Mouse (Mus musculus): ENCODE data around the gene Ubap1l. TPM values are rescaled to one million over a fixed set of nuclear protein-coding genes. Genes with fewer than 3 reads are reported as not detected.

Ubap1l gene
- total and polyA plus RNA-seq, 2 experiments from 2014 or later, result 2.2 to 10.1 TPM

GRCm38 (mm10) chr9:65427511-65427910, 66.7 kb downstream of the Ubap1l start:
- 77% methylated on average over 2 of the region's 2 CpGs for WGBS
- DNase-seq (ENCODE audit: low spot score), result no peak
- Histone ChIP-seq H3K27ac (ENCODE audit: low read depth, low read length) (no peak overlapping the region), H3K4me2 (ENCODE audit: low read depth, low read length, poor library complexity, severe bottlenecking) (no peak overlapping the region), H3K4me1 (ENCODE audit: insufficient read depth, low read length) (no peaks in the 10 kb centered on the region), H3K9ac (replicated peaks; ENCODE audit: low read length, poor library complexity, severe bottlenecking) (no peak overlapping the region), H3K4me3 (ENCODE audit: low read depth, low read length) (no peak overlapping the region), H3K27me3 (ENCODE audit: insufficient read depth, low read length) (no peaks in the 10 kb centered on the region), H3K36me3 (ENCODE audit: insufficient read depth, low read length) (no peaks in the 10 kb centered on the region), H3K9me3 (ENCODE audit: low read length) (no peaks in the 10 kb centered on the region)
- TF ChIP-seq CTCF (IDR thresholded peaks at IDR 0.05), result no peak
- no peak for ATAC-seq (ENCODE audit: low FRiP score)

GRCm38 (mm10) chr9:65428003-65428402, 67.2 kb downstream of the Ubap1l start:
- DNase-seq (ENCODE audit: low spot score) (no peak), ATAC-seq (ENCODE audit: low FRiP score) (no peak)
- Histone ChIP-seq H3K4me3 (ENCODE audit: low read depth, low read length) (no peak overlapping the region), H3K36me3 (ENCODE audit: insufficient read depth, low read length) (no peaks in the 10 kb centered on the region), H3K9me3 (ENCODE audit: low read length) (no peaks in the 10 kb centered on the region), H3K9ac (replicated peaks; ENCODE audit: low read length, poor library complexity, severe bottlenecking) (no peak overlapping the region), H3K4me1 (ENCODE audit: insufficient read depth, low read length) (no peaks in the 10 kb centered on the region), H3K27ac (ENCODE audit: low read depth, low read length) (no peak overlapping the region), H3K27me3 (ENCODE audit: insufficient read depth, low read length) (no peaks in the 10 kb centered on the region), H3K4me2 (ENCODE audit: low read depth, low read length, poor library complexity, severe bottlenecking) (no peak overlapping the region)
- no peak for TF ChIP-seq CTCF (IDR thresholded peaks at IDR 0.05)
- WGBS, result 89% methylated on average over 5 of the region's 5 CpGs

Other genes starting within 250 kb of the Ubap1l start
- gene Igdcc3, start 219.9 kb upstream of the Ubap1l start, total RNA-seq (2014; rRNA removed), result 5.3 and 7.7 TPM in 2 replicates
- 6.4 and 6.6 TPM in 2 replicates for gene Igdcc3, start 219.9 kb upstream of the Ubap1l start, polyA plus RNA-seq (2015; fragmentation: Nextera tagmentation; extraction: Ambion mirVana)
- 7.5 and 8.0 TPM in 2 replicates for gene Parp16, start 165.7 kb upstream of the Ubap1l start, total RNA-seq (2014; rRNA removed)
- 7.0 and 7.7 TPM in 2 replicates for gene Parp16, start 165.7 kb upstream of the Ubap1l start, polyA plus RNA-seq (2015; fragmentation: Nextera tagmentation; extraction: Ambion mirVana)
- 0.09 and 0.60 TPM in 2 replicates for gene Cilp, start 95.9 kb upstream of the Ubap1l start, total RNA-seq (2014; rRNA removed)
- gene Cilp, start 95.9 kb upstream of the Ubap1l start, polyA plus RNA-seq (2015; fragmentation: Nextera tagmentation; extraction: Ambion mirVana), result 0.15 TPM in 2 replicates
- gene Clpx, start 66.8 kb upstream of the Ubap1l start, total RNA-seq (2014; rRNA removed), result 20.6 and 30.4 TPM in 2 replicates
- 36.3 and 40.1 TPM in 2 replicates for gene Clpx, start 66.8 kb upstream of the Ubap1l start, polyA plus RNA-seq (2015; fragmentation: Nextera tagmentation; extraction: Ambion mirVana)
- gene Pdcd7, start 14.9 kb upstream of the Ubap1l start, total RNA-seq (2014; rRNA removed), result 16.4 and 23.4 TPM in 2 replicates
- 7.7 and 11.0 TPM in 2 replicates for gene Pdcd7, start 14.9 kb upstream of the Ubap1l start, polyA plus RNA-seq (2015; fragmentation: Nextera tagmentation; extraction: Ambion mirVana)
- gene Kbtbd13, start 30.6 kb downstream of the Ubap1l start, total RNA-seq (2014; rRNA removed), result 1.0 and 2.4 TPM in 2 replicates
- 0.65 and 0.74 TPM in 2 replicates for gene Kbtbd13, start 30.6 kb downstream of the Ubap1l start, polyA plus RNA-seq (2015; fragmentation: Nextera tagmentation; extraction: Ambion mirVana)
- gene Rasl12, start 37.5 kb downstream of the Ubap1l start, total RNA-seq (2014; rRNA removed), result 6.1 and 9.3 TPM in 2 replicates
- 4.3 and 4.8 TPM in 2 replicates for gene Rasl12, start 37.5 kb downstream of the Ubap1l start, polyA plus RNA-seq (2015; fragmentation: Nextera tagmentation; extraction: Ambion mirVana)
- gene Slc51b, start 61.9 kb downstream of the Ubap1l start, total RNA-seq (2014; rRNA removed), result not detected in 2 replicates
- gene Slc51b, start 61.9 kb downstream of the Ubap1l start, polyA plus RNA-seq (2015; fragmentation: Nextera tagmentation; extraction: Ambion mirVana), result not detected in 2 replicates
- gene Mtfmt, start 74.7 kb downstream of the Ubap1l start, total RNA-seq (2014; rRNA removed), result 19.7 and 21.0 TPM in 2 replicates
- 18.5 and 18.9 TPM in 2 replicates for gene Mtfmt, start 74.7 kb downstream of the Ubap1l start, polyA plus RNA-seq (2015; fragmentation: Nextera tagmentation; extraction: Ambion mirVana)
- gene Spg21, start 99.9 kb downstream of the Ubap1l start, total RNA-seq (2014; rRNA removed), result 79.3 and 80.1 TPM in 2 replicates
- gene Spg21, start 99.9 kb downstream of the Ubap1l start, polyA plus RNA-seq (2015; fragmentation: Nextera tagmentation; extraction: Ambion mirVana), result 99.4 and 103 TPM in 2 replicates
- 5.4 and 5.5 TPM in 2 replicates for gene Ankdd1a, start 159.2 kb downstream of the Ubap1l start, total RNA-seq (2014; rRNA removed)
- 1.4 TPM in 2 replicates for gene Ankdd1a, start 159.2 kb downstream of the Ubap1l start, polyA plus RNA-seq (2015; fragmentation: Nextera tagmentation; extraction: Ambion mirVana)
- gene Plekho2, start 219.0 kb downstream of the Ubap1l start, total RNA-seq (2014; rRNA removed), result 7.5 and 9.0 TPM in 2 replicates
- gene Plekho2, start 219.0 kb downstream of the Ubap1l start, polyA plus RNA-seq (2015; fragmentation: Nextera tagmentation; extraction: Ambion mirVana), result 3.1 and 3.8 TPM in 2 replicates
- gene Pif1, start 226.1 kb downstream of the Ubap1l start, total RNA-seq (2014; rRNA removed), result 0.99 and 2.2 TPM in 2 replicates
- gene Pif1, start 226.1 kb downstream of the Ubap1l start, polyA plus RNA-seq (2015; fragmentation: Nextera tagmentation; extraction: Ambion mirVana), result 0.33 and 0.77 TPM in 2 replicates